Mouse (Mus musculus) thymus, adult 2 months (tissue): ENCODE measurements at regions not wholly inside any gene's neighbourhood (a gene's known extent, or its start where the extent isn't known, plus 50 kb on each side); places are given as distances from the start of the nearest gene placed in this dataset.

Experiments
- CTCF ChIP-seq: fragments of 200-500 bp; IDR thresholded peaks from 2 replicates; pipeline ENCODE4 v1.5.1; 2012; ENCODE audit warnings: mild to moderate bottlenecking, control low read depth, low read length, moderate library complexity, borderline replicate concordance; ENCODE audit not compliant: control insufficient read depth, poor library complexity, insufficient read depth; ENCODE audit errors: extremely low read depth
- POLR2A ChIP-seq: fragments of 200-500 bp; IDR thresholded peaks from 2 replicates; pipeline ENCODE4 v1.6.1; 2012; ENCODE audit warnings: mild to moderate bottlenecking, low read length, control low read depth, moderate library complexity; ENCODE audit not compliant: control insufficient read depth, poor library complexity, insufficient read depth; ENCODE audit errors: extremely low read depth

DNA sequence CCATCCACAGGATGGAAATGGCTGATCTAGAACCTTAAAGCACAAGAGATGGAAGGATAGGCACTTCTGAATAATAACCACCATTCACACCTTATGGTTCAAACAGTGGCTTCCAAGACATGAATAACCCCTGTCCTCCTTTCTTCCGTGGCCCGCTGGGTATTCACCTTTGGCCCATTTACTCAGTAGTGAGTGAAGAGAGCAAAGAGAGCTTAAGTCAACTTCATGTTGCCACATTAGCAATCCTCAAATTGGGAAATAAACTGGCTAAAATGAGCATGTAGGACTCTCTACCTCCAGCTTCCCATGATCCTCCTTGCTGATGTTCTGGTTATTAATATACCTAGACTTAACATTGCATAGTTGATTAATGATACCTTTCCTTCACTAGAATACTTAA lies 74.3 kb upstream of the Klf9 start:
- TF ChIP-seq CTCF (no peak), POLR2A (no peak)
